In the genomic region with DNA sequence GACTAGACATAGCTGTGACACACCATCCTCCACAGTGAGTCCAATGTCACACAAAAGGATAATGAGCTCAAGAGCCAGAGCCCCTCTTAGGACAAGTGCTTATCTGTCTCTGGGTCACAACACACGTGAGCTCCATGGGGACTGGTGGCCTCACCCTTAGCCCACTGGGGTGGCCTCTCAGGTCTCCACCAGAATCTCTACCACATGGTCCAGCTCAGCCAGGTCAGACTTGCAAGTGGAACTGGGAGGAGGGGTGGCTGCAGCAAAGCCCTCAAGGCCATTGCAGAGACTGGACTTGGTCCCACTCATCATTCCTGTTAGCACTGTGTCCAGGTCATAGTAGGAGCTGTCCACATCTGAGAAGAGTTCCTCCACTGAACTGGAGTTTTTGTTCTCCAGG, we compare ENCODE assay signal across 15 mouse cellular contexts. TPM values are rescaled to one million over a fixed set of nuclear protein-coding genes. Genes with fewer than 3 reads are reported as not detected.
DNase-seq lines count a peak whose midpoint lies in the region; ATAC-seq lines count a peak whose summit lies in the region.
"Had no signal": no experiment of that assay in that cellular context is flagged by ENCODE, and none has a peak within 500 bp of the region (broad histone marks: within the 10 kb centered on the region; RNA-seq: fewer than 3 reads in every experiment).

No protein-coding gene starts in this region.

- no peak overlapping the region for H3K9ac ChIP-seq in heart, embryonic 15.5 days
- H3K9ac ChIP-seq in liver, embryonic 13.5 days = no peak overlapping the region
- H3K9ac ChIP-seq in stomach, embryonic 15.5 days = no peak overlapping the region
- H3K9ac ChIP-seq: hindbrain, embryonic 15.5 days; lung, embryonic 14.5 days; midbrain, embryonic 12.5 days; neural tube, embryonic 13.5 days had no signal

- peak; percentile 5 for DNase-seq in cerebellum, adult 9-11 months
- no peak for DNase-seq in cerebellum, postnatal 25 days
- no peak for DNase-seq in heart, adult 9 months (ENCODE audit: low spot score in 2 of 2)
- DNase-seq in liver, embryonic 13.5 days = no peak
- no peak for DNase-seq in liver
- no peak for DNase-seq in urinary bladder, adult 18-20 months (ENCODE audit: low spot score in 2 of 2)
- DNase-seq: cerebellum, postnatal 14 days; kidney, adult 2 months; lung, embryonic 14.5 days had no signal

- peak overlapping the region; percentile 60 for H3K27ac ChIP-seq in heart, embryonic 15.5 days
- H3K27ac ChIP-seq in liver, embryonic 13.5 days = no peak overlapping the region
- H3K27ac ChIP-seq in stomach, embryonic 15.5 days = 0 out of 2 replicates have a peak overlapping the region, but pooled peaks have one; percentile 21
- H3K27ac ChIP-seq: hindbrain, embryonic 15.5 days; midbrain, embryonic 12.5 days; neural tube, embryonic 13.5 days had no signal

- H3K27me3 ChIP-seq in heart, embryonic 15.5 days = no peaks in the 10 kb centered on the region
- no peaks in the 10 kb centered on the region for H3K27me3 ChIP-seq in liver, embryonic 13.5 days
- no peaks in the 10 kb centered on the region for H3K27me3 ChIP-seq in stomach, embryonic 15.5 days (replicated peaks)
- H3K27me3 ChIP-seq: hindbrain, embryonic 15.5 days; midbrain, embryonic 12.5 days; neural tube, embryonic 13.5 days had no signal

- peaks cover 26% of the 10 kb centered on the region for H3K36me3 ChIP-seq in heart, embryonic 15.5 days
- H3K36me3 ChIP-seq in liver, embryonic 13.5 days = peaks cover 94% of the 10 kb centered on the region
- peaks cover 42% of the 10 kb centered on the region for H3K36me3 ChIP-seq in stomach, embryonic 15.5 days

- no peak; the same call in 1 of the 2 replicates for ATAC-seq in heart, embryonic 15.5 days (replicated peaks; ENCODE audit: insufficient number of reproducible peaks, insufficient read depth, low FRiP score, low read depth)
- peak; percentile 21; the same call in 1 of the 2 replicates for ATAC-seq in liver, embryonic 13.5 days (ENCODE audit: low read depth)
- ATAC-seq in stomach, embryonic 15.5 days (ENCODE audit: insufficient read depth, low FRiP score, low read depth) = no peak
- ATAC-seq: forebrain, embryonic 16.5 days had no signal

- H3K4me1 ChIP-seq in heart, embryonic 15.5 days (replicated peaks) = peaks cover 55% of the 10 kb centered on the region
- peaks cover 57% of the 10 kb centered on the region for H3K4me1 ChIP-seq in liver, embryonic 13.5 days (replicated peaks)
- H3K4me1 ChIP-seq in stomach, embryonic 15.5 days = peaks cover 15% of the 10 kb centered on the region

- H3K4me3 ChIP-seq in heart, embryonic 15.5 days = no peak overlapping the region
- no peak overlapping the region for H3K4me3 ChIP-seq in liver, embryonic 13.5 days (replicated peaks)
- no peak overlapping the region for H3K4me3 ChIP-seq in stomach, embryonic 15.5 days (replicated peaks)
- H3K4me3 ChIP-seq: hindbrain, embryonic 15.5 days; midbrain, embryonic 12.5 days; neural tube, embryonic 13.5 days had no signal

- no peaks in the 10 kb centered on the region for H3K9me3 ChIP-seq in heart, embryonic 15.5 days (replicated peaks)
- H3K9me3 ChIP-seq in liver, embryonic 13.5 days (replicated peaks) = no peaks in the 10 kb centered on the region
- no peaks in the 10 kb centered on the region for H3K9me3 ChIP-seq in stomach, embryonic 15.5 days
- H3K9me3 ChIP-seq: hindbrain, embryonic 15.5 days; midbrain, embryonic 12.5 days; neural tube, embryonic 13.5 days had no signal

- 42% methylated on average over 1 of the region's 1 CpGs for WGBS in heart, embryonic 15.5 days
- 15% methylated on average over 1 of the region's 1 CpGs for WGBS in liver, embryonic 13.5 days (ENCODE audit: insufficient replicate concordance)
- 64% methylated on average over 1 of the region's 1 CpGs for WGBS in stomach, embryonic 15.5 days

- H3K4me2 ChIP-seq in heart, embryonic 15.5 days = no peak overlapping the region; the same call in 1 of the 2 replicates
- H3K4me2 ChIP-seq in liver, embryonic 13.5 days = peak overlapping the region; percentile 3; the same call in 1 of the 2 replicates
- no peak overlapping the region for H3K4me2 ChIP-seq in stomach, embryonic 15.5 days
- H3K4me2 ChIP-seq: hindbrain, embryonic 15.5 days; lung, embryonic 14.5 days; midbrain, embryonic 12.5 days; neural tube, embryonic 13.5 days had no signal

RNA-seq across cellular contexts. Expression of a gene that starts 8.0 kb away (rescaled TPM):
- polyA plus RNA-seq in heart, embryonic 15.5 days (2015; fragmentation: Nextera tagmentation; extraction: Ambion mirVana) = 34.6 and 53.3 TPM in 2 replicates
- polyA plus RNA-seq in liver, embryonic 13.5 days (2015; fragmentation: Nextera tagmentation; extraction: Ambion mirVana) = 69.5 and 76.9 TPM in 2 replicates
- polyA plus RNA-seq in stomach, embryonic 15.5 days (2015; fragmentation: Nextera tagmentation; extraction: Ambion mirVana) = 97.0 and 100 TPM in 2 replicates

RNA-seq across cellular contexts. Expression of a gene that starts 12.5 kb away (rescaled TPM):
- polyA plus RNA-seq in heart, embryonic 15.5 days (2015; fragmentation: Nextera tagmentation; extraction: Ambion mirVana) = 5.7 and 7.3 TPM in 2 replicates
- polyA plus RNA-seq in liver, embryonic 13.5 days (2015; fragmentation: Nextera tagmentation; extraction: Ambion mirVana) = 0.71 and 0.83 TPM in 2 replicates
- polyA plus RNA-seq in stomach, embryonic 15.5 days (2015; fragmentation: Nextera tagmentation; extraction: Ambion mirVana) = 6.1 and 7.0 TPM in 2 replicates

RNA-seq across cellular contexts. Expression of a gene that starts 18.8 kb away (rescaled TPM):
- polyA plus RNA-seq in heart, embryonic 15.5 days (2015; fragmentation: Nextera tagmentation; extraction: Ambion mirVana) = 2.1 and 2.4 TPM in 2 replicates
- 0.13 and 0.15 TPM in 2 replicates for polyA plus RNA-seq in liver, embryonic 13.5 days (2015; fragmentation: Nextera tagmentation; extraction: Ambion mirVana)
- 3.8 and 4.7 TPM in 2 replicates for polyA plus RNA-seq in stomach, embryonic 15.5 days (2015; fragmentation: Nextera tagmentation; extraction: Ambion mirVana)

RNA-seq across cellular contexts. Expression of a gene that starts 46.8 kb away (rescaled TPM):
- 0.19 and 2.2 TPM in 2 replicates for polyA plus RNA-seq in heart, embryonic 15.5 days (2015; fragmentation: Nextera tagmentation; extraction: Ambion mirVana)
- polyA plus RNA-seq in liver, embryonic 13.5 days (2015; fragmentation: Nextera tagmentation; extraction: Ambion mirVana) = 0.23 and 0.30 TPM in 2 replicates
- polyA plus RNA-seq in stomach, embryonic 15.5 days (2015; fragmentation: Nextera tagmentation; extraction: Ambion mirVana) = 0.33 and 0.41 TPM in 2 replicates
- polyA plus RNA-seq: forebrain, embryonic 16.5 days; hindbrain, embryonic 15.5 days; midbrain, embryonic 12.5 days; neural tube, embryonic 13.5 days had no signal
